Mouse (Mus musculus) G1E-ER4 (cell line): ENCODE data around the gene Ppm1h. TPM values are rescaled to one million over a fixed set of nuclear protein-coding genes. Genes with fewer than 3 reads are reported as not detected.

ENCODE experiments used
- GATA1 ChIP-seq: IDR thresholded peaks from one replicate; pipeline ENCODE4 v1.8.0; 2012; ENCODE audit warnings: low read length, inconsistent platforms
- polyA plus RNA-seq: library from polyadenylated mRNA; stranded (reverse); fragments of >175 nt; gene quantifications from 2 replicates; pipeline ENCODE4 v1.2.3, GENCODE M21; 2012

The Ppm1h gene
- polyA plus RNA-seq, 1 experiment: not detected

DNA sequence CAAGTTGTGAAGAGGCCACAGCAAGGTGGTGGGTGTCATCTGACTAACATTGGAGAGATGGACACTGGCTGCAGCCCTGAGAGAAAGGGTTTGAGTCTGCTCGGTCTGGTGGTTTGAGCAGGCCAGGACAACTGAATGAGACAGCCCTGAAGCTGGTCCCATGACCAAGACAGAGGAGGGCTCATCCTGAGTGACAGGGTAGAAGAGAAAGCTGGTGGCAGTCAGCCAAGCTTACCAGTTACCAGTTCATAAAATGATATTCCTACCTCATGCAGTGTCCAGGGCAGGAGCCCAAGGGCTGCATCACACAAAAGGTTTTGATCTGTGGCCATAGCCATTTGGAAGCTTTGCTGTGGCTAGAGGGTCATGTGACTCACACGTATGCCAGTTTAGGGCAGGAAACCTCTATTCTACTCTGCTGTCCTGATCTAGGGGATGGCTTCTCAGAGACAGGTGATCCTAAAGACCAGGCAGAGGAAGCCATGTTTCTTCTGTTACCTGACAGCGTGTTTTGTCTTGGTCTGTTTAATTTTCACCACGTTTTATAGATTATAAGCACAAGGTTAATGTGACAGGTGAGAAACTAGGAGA lies 69.9 kb downstream of the Ppm1h start:
- no peak for TF ChIP-seq GATA1

DNA sequence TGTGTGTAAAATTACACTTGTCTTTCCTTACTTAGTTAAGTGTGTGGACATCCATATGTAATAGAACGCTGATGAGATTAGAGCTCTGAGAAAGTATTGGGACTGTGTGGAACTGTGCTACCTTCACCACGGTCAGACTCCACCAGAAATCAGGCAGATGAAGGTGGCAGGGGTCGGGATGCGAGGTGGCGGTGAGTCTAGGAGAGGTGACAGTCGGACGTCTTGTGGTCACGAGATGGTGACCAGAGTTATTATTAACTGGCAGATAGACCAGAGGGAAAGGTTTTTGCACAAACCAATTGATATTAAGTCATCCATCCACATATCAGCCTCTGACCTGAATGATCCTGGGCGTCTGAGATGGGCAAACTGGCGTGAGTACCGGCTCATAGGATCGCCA lies 70.5 kb downstream of the Ppm1h start:
- no peak for TF ChIP-seq GATA1

DNA sequence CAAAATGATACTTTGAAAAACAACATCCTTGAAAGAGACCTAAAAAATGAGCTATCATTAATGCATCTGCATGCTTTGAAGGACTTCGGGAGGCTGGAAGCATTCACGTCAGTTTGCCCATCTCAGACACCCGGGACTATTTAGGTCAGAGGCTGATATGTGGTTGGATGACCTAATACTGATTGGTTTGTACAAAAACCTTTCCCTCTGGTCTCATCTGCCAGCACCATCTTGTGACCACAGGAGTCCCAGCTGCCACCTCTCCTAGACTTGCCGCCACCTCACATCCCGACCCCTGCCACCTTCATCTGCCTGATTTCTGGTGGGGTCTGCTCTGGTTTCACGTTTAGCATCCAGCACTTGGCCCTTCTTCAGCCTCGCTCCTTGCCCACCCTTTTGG lies 71.3 kb downstream of the Ppm1h start:
- no peak for TF ChIP-seq GATA1

DNA sequence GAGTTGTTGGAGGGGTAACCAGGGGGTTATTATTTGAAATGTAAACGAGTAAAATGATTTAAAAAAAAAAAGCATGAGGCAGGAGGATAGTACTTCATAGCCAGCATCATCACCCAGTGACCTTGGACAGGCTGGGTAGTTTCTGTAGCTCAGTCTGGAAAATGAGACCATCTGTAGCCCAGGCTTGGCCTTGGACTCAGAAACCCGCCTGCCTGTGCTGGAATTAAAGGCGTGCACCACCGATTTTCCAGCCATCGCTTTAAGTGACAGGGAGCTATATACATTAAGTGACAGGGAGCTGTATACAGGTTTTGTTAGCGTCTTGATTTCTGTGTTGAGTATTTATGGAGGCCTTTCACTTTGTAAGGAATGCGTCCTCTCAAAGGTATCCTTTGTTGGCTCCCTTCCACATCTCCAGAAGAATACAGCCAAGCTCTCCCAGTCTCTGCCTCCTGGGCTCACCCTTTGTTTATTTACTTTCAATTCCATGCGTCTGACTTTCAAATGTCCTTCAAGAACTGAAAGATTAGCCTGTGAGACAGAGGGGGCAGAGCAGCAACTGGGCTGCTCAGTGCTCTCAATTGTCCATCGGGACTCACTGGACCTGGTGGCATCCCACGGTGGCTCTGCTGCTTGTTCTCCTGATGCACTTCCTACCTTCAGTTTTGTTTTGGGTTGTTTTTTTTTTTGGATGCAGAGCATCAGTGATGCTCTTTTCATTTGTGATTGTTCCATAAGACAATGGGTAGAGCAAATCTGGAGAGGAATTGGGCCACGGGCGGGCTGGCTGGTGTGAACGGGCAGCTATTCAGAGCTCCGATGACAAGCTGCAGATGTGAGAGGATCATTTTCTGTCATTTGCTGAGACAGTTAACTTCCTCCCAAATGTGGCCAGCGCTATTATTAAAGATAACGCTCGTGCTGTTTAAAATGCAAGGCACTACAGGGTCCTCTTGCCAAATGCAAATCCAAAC lies 74.7 kb downstream of the Ppm1h start:
- TF ChIP-seq GATA1: no peak

DNA sequence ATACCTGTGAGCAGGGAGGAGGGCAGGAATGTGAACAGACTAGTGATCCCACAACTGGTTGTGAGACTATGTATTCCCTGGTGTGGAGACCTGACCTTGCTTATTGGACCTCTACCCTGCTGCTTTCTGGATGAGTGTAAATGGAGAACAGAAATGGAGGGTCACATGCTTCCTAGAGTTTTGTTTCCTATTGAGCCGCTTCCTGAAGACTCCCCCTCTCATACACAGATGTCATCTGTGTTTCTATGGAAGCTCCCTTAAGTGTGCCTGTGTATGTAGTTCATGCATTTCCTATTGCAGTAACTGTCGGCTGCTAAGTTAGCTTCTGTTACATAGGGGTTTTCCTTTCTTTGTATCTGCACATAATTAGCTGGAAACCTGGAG lies 75.4 kb downstream of the Ppm1h start:
- no peak for TF ChIP-seq GATA1

DNA sequence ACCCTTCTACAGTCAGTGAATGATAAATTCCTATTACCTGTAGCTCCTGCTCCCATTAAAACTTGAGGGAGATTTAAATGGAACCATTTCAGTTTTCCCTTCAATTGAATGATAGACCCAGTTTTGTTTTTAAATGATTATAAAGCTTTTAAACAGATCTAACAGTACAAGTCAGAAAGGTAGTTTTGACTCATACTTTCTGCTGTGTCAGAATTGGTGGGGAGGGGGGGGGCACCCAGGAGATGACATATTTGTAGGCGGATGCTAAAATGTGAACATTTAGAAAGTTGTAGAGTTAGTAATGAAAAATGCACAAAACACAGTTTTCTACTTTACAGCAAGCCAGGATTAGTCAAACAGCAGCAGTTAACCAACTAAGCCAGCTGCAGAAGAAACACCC lies 76.4 kb downstream of the Ppm1h start:
- TF ChIP-seq GATA1: no peak

DNA sequence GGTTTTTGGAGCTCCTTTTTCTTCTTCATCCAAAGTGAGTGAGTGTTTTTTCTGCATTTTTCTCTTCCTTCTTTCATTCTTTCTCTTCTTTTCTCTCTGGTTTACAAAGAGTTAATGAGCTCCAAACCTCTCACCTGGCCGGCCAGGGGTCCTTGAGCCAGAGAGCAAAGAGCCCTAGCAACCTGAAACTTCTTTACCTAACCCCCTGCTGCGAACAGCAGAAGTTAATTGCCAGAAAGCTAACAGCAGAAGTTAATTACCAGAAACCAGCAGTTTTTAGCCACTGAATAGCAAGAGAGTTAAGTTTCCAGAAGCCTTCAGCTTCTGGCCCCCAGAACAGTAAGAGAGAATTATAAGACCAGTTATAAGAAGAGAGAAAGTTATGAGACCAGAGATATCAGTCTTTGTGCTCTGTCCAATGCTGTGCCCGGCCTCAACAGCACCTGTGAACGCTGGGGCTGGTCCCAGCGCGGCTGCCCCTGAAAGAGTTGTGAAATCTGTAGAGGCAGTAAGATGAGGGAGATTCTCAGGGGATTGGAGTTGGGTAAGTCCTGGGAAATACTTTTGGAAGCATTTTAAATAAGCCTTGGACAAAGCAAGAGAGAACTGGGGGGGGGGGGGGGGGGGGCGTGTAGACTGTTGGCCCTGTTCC lies 78.4 kb downstream of the Ppm1h start:
- TF ChIP-seq GATA1: no peak

DNA sequence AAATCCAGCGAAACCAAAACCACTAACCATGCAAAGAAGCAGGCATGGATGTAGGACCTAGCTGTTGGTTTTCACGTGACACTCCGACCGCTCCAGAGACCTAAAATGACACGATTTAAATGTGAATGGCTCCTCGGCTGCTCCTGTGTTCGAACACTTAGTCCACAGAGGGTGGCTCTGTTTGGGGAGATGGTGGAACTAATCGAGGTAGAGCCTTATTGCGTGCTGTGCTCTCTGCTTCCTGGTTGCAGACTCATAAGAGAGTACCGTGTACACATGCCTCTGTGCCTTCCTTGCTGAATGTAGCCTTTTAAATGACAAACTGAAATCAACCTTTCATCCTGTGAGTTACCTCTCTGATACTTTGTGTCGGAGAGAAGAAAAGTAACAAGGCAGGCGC lies 79.2 kb downstream of the Ppm1h start:
- TF ChIP-seq GATA1: no peak

DNA sequence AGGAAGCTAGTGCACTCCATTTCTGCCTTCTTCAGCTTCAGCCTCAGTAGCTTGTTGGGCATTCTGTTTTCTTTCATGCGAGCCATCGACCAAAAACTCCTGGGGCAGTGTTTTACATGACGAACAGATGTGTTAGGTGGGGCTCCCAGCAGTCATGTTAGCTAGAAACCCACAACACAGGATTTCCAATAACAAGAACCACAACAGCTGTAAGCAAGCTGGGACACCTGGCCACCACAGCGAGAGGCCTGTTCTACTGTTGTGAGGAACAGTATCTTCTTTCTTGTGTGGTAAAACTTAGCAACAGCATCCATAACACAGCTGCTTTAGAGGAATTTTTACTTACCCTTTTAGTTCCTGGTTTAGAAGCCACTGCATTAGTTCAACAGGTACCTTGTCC lies 79.8 kb downstream of the Ppm1h start:
- no peak for TF ChIP-seq GATA1

DNA sequence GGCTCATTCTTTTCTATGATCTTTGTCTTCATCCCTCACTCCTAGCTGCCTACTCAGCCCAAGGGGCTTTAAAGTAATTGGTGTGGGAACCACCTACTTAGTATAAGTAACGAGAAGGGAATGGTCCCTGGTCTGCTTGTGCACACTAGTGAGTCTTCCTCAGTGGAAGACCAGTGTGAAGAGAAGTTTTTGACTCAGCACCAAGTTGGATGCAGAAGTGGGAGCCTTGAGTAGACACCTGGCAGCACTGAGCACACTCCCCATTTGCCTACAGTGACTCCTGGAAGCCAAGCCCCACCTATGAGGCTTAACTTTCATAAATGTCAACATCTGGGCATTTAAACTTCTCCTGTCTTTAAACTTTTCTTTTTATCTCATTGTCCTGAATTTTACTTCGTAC lies 81.2 kb downstream of the Ppm1h start:
- TF ChIP-seq GATA1: no peak

DNA sequence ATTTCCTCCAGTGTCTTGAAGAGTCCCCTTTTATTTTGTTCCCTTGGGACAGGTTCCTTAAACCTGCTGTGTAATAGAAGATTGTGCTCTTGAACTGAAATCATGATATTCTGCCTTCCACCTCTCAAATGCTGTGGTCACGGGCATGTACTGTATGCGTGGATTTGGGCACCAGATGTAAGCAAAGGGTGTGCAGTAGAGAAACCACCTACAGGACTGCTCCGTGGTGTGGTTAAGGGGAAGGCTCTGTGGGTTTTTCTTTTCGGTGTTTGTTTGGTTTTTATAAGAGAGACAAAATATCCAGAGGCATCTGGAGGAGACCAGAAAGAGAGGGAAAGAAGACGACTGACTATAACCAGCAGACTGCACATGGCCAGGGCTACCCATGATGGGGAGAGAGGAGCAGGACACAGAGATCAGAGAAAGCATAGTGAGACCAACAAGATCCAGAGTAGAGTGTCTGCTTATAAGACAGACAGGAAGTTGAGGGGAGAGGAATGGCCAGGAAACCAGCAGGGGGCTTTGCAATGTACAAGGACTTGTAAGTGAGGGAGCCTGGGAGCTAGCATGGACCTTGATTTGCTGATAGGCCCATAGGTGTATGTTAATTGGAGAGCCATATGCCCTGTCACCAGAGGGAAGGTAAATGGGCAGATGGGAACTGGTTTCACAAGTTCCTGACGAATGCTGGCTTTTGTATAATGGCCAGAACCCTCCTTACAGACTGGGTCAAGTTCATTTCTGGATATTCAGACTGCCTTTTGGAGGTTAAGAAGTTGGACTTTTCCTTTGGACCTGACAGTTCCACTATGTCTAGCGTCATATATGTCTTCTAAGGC lies 82.1 kb downstream of the Ppm1h start:
- TF ChIP-seq GATA1: no peak

DNA sequence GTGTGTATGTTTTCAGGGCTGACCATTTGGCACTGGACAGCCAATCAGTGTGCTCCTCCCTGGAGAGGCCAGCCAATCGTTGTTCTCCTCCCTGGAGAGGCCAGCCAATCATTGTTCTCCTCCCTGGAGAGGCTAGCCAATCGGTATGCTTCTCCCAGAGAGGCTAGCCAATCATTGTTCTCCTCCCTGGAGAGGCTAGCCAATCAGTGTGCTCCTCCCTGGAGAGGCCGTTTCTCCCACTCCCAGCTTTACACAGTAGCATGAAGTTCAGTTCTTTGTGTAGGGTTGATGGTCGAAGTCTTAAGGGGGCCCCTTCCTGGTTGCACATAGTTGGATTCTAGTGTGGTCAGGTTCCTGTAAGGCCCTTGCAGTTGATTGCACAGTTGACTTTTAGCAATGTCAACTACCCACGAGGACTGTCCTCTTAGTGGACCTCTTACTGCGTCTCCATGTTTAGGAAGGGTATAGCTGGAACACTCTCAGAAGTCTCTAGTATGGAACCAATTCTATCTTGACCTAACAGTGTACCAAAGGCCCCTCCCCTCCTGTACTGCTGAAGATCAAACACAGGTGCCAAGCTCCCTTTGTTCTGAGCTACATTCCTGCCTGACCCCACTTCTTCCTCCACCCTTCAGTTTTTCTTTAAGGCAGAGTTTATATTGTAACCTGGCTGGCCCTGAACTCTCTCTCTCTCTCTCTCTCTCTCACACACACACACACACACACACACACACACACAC lies 84.4 kb downstream of the Ppm1h start:
- TF ChIP-seq GATA1: no peak

DNA sequence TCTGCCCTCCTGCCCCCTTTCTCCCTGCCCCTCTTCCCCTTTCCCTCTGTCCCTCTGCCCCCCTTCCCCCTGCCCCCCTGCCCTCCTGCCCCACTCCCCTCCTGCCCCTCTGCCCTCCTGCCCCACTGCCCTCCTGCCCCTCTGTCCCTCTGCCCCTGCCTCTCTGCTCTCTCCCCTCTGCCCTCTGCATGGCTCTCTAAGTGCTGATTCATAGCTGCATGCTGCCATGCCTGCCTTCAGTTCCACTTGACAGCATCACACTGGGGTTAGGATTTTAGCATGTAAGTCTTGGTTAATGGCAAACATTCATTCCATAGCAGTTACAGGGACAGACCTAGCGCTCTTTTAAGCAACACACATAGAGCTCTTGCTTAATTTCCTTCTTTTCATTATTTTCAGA lies 85.0 kb downstream of the Ppm1h start:
- no peak for TF ChIP-seq GATA1

DNA sequence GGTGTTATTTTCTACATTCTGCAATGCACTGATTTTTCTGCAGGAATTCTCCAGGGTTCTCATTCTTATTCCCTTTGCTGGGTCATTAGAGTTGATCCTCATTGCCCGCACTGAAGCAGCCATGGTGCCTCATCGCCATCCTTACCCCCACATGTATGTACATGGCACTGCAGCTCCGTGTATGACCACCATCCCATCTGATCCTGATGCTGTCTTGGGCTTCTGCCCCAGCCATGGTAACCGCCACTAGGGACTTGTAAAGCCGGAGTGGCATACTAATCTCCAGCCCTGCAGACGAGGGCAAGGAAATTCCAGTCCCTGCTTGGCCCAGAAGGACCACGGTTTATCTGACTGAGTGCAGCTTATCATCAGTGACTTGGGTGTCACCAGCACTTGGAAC lies 86.1 kb downstream of the Ppm1h start:
- no peak for TF ChIP-seq GATA1

DNA sequence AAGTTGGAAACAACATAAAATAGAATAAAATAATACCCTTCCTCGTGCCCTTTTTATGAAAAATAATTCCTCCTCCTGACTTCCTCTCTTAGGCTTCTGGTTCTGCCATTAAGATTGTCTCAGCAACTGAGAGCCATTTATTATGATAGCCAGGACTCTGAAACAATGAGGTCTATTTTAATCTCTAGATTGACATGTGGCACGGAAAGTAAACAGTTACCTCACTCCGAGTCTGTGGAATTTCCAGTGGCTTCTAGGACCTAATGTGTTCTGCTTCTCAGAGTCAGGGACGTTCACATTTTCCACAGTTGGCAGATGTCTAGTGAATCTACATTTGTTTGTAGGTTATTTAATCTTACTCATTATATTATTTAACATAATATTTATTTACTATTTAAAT lies 87.0 kb downstream of the Ppm1h start:
- no peak for TF ChIP-seq GATA1
